Mouse (Mus musculus): ENCODE measurements around the gene Myo7a. TPM values are rescaled to one million over a fixed set of nuclear protein-coding genes. Genes with fewer than 3 reads are reported as not detected.

Myo7a gene
- total RNA-seq, 2 experiments from 2014 or later: 10.1 to 10.2 TPM

DNA sequence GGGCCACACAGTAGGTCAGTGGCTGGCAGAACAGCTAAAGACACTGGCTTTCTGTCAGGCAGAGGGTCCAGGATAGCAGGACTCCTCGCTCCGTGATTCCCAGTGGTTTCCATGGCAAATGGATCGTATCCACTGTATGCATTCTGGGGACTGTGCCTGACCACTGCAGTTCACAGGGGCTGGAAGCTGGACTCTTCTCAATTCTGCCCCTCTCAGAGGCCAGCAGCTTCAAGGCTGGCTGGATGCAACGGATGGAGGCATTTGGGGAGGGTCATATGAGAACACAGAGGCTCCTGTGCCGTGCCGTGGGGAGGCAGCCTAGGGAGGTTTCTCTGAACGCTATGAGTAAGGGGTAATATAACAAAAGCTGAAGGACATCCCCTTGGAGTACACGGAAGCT, 22.9 kb upstream of the Myo7a start:
- no peak for DNase-seq

DNA sequence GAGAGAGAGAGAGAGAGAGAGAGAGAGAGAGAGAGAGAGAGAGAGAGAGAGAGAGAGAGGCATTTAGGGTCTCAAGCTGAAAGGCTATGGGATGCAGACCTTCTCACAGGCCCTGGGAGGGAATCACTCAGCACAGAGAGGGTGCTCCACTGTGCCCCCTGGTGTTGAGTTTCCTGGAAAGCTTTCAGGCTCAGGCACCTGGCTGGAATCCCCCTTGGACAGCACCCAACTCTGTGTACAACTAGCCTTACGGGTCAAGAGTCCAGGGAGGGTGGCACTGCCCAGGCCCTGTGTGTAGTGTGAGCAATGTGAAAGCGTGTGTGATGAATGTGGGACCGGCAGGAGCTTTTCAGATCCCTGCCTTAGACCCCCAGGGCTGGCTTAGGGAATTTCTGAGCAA, 21.9 kb upstream of the Myo7a start:
- DNase-seq: no peak

DNA sequence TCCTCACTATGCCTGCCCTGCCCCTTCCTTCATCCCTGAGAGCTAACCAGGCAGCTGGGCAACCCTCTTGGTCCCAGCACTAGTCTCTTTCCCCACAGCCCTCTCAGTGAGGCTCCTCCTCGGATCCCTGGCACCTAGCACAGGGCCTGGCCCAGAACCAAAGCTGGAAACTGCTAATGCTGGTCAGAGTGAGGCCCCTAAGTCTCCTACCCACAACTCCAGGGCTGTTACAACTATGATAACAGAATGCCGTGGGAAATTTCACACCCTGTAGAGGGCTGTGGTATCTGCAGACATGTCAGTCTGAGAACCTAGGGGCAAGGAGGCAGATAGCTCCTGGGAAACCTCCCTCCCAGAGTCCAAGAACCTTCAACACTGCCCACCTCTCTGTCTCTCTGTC, 21.3 kb upstream of the Myo7a start:
- no peak for DNase-seq

DNA sequence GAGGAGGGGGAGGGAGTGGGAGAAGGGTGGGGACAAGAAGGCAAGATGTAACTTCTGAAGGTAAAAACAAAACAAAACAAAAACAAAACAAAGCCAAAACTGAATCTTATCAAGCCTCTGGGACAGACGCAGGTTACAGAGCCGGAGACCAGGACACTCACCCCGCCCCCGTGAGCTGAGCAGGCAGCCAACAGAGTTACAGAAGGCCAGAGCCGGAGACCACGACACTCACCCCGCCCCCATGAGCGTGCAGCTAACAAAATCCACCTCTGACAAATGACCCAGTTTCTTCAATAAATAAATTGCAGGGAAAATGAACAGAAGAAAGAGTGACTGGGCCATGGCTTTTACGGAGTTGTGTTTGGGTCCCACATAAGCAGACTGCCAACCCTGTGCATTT, 19.9 kb upstream of the Myo7a start:
- no peak for DNase-seq

DNA sequence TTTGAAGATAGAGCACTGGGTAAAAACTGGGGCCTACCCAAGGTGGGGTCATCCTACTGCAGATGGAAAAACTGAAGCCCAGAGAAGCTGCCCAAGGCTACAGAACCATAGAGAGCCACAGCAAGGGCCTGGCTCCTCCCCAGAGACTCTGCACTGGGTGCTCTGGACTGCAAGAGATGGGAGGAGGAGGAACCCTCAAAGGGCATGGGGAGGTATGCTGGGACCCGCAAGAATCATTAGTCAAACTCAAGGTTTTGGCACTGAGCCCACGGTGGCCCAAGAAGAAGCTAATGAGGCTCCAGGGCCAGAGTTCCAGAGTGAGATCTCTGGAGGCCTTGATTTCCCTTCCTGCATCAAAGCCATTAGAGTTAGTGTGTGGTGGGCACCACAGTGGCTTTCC, 18.7 kb upstream of the Myo7a start:
- no peak for DNase-seq

DNA sequence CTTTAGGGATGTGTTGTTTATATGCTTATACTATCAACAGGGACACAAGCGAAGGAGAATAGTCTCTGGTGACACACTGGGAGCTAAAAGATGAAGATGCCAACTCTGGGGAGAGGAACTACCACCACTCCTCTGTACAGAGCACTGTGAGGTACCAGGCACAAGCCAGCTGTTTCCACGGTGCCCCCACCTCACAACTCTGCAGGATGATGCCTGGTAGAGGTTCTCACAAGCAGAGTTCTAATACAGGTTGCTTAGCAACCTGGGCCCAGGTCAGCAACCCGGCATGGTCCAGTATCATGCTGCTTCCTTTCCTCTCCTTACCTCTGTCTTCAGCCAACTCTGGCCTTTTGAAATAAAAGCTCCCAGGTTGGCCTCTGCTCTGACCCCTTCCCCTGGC, 18.3 kb upstream of the Myo7a start:
- no peak for DNase-seq

DNA sequence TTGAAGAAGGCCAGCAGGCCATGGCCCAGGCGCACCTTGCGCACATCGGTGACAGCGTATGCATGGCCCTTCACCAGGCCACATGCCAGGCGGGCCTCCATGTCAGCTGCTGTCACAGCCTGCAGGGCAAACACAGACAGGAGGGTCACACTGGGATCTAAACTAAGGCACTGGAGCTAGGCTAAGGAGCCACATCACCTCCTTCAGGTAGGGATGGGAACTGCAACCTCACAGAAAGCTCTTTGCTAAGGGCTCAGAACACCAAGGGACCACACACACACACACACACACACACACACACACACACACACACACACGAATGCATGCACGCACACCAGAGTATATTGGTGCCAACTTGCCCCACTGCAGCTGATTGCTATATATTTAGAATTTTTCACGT, 12.4 kb upstream of the Myo7a start:
- no peak for DNase-seq

DNA sequence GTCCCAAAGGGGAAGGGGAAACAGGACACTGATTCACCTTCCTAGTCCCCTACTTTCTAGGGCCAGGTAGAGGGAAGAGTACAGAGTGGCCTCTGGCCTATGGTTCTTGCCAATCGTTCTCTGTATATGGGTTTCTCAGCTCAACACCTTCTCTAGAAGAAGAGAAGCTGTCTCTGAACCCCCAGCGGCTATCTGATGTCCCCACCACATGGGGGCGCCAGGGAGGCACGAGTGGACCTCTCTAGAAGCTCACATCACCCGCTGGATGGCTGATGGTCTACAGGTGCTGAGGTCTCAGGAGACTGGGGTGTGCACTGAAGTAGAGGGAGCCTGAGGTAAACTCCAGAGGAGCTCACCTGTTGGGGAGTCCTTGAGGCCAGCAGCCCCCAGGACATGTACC, 6.1 kb upstream of the Myo7a start:
- no peak for DNase-seq

DNA sequence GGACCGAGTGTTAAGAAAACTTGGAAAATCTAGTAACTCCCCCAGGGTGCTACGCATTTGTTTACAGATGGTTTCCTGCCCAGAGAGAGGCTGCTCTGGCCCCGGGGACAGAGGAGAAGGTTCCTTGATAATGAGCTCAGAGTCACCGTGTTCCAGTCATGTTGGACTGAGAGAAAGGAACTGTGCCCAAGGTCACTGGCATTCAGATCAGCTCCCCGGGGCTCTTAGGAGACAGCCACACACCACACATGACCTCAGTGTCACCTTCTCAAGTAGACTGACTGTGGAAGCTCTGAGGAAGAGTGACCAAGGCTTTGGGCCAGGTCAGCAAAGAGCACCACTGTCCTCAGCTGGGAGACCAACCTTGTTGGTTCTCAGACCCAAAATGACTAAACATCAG, 5.4 kb upstream of the Myo7a start:
- no peak for DNase-seq

DNA sequence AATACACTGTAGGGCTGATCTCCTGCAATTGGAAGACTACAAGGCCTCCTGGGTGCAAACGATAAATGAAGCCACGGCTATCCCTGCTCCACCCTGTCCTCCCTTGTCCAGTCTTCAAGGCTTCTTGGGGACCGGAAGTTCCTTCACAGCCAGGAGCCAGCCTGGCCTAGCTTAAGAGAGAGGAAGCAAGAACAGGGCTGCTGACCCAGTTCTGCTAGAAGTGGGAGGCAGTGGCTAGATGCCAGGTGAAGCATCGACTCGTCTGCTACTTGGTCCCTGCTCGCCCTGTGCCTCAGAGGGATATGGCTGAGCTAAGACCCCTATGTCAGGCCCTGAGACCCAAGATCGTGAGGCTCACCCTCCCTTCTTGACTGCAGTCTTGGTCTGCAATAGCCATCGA, 2.3 kb upstream of the Myo7a start:
- no peak for DNase-seq

DNA sequence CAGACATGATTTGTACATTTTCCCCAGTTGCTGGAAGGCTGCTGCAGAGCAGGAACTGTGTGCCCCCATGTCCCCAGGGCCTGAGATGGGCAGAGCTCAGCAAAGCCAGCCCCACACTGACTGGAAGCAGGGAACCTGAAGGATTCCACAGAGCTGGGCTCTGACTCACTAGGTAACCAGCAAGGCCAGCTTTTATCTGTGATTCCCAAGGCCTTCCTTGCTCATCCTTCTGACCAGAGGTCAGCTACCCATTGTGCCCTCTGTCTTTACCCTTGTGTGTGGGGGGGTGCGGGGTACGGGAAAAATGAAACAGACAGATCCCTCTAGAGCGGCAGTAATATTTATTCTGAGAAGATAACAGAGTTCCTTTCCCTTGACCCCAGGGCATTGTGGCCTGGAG, 1.9 kb upstream of the Myo7a start:
- DNase-seq: no peak

DNA sequence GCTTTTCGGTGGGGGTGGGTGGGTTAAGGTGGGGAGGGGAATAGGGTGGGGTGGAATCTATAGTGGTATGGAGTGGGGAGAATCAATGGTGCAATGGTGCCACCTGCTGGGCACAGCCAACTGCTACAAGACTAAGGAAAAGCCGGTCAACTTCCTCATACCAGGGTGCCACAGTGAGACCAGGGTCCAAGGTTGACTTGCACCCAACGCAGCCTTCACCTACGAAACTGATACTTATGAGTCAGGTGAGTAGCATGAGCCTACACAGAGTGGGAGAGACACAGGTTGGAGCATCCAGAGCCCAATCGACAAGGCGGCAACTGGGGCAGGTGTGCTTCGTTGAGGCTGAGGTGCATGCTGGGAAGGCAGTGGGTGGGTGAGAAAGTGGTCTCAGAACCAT, 1.0 kb upstream of the Myo7a start:
- peak; percentile 49 to 60 for DNase-seq

DNA sequence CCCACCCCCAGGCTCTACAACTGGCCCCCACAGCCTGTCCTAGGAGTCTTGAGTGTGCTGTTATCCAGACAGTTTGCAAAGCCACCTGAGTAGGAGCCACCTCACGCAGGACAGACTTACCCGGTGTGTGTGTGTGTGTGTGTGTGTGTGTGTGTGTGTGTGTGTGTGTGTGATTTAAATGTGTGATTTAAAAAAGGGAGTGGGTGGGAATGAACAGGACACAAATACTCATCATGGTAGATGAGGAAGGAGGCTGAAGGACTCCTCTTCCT, 573 bp upstream of the Myo7a start:
- no peak for DNase-seq

DNA sequence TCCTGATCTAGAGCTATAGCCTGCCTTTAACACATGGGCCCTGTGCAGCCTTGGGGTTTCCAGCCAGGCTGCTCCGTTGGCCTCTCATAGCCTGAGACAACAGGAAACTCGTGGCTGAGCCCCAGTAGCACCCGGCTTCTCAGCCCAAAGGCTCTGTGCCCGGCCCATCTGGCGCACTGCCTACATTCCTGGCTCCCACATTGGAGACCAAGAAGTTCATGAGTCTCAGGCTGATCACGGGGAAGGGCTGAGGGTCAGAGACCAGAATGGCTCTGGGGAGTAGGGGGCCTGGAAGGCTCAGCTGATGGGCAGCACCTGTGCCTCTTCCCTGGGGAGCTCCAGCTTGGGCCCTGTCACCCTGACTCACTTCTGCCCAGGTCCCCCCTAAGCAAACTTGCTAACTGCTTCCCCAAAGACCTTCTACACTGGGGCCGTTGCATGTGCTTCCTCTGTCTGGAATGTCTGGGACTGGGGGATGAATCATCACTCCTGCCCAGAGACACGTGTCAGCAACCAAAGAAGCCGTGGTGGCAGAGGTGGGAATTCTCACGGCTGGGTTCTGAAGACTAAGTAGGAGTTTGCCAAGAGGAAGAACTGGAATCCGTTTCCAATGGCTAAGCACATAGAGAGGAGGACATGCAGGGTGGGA, 2.2 kb downstream of the Myo7a start:
- no peak for DNase-seq

DNA sequence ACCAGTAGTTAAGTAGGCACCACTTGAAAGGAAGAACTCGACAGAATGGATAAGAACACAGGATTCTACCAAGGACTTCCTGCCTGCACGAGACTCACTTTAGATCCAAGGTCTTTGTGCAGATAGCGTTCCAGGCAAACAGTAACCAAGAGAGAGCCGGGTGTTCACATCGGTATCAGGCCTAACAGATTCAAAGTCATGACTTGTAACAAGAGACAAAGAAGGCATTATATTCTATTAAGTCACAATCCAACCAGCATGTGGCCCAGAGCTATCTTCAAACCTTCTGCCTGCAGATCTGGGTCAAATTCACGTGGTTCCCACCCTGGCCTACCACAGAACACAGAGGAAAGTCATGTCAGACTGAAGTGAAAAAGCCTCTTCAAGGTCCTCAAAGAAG, 4.7 kb downstream of the Myo7a start:
- DNase-seq: no peak

DNA sequence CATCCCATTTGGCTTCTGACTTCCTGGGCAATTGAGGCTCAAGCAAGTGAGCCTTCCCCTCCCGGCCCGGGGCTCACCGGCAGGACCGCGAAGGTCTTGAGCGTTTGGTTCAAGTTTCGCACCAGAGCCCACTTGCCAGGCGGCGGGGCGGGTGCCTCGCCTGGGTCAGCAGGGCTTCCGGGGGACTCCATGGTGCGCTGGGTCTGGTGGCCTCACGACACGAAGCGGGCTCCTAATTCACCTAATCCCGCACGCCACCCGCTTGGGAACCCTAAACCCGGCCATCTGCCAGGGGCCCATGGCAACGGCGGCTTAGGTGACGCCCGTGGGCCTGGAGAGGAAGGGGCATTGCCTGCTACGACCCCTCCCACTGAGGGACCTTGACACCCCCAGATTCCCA, 8.1 kb downstream of the Myo7a start:
- DNase-seq: no peak

DNA sequence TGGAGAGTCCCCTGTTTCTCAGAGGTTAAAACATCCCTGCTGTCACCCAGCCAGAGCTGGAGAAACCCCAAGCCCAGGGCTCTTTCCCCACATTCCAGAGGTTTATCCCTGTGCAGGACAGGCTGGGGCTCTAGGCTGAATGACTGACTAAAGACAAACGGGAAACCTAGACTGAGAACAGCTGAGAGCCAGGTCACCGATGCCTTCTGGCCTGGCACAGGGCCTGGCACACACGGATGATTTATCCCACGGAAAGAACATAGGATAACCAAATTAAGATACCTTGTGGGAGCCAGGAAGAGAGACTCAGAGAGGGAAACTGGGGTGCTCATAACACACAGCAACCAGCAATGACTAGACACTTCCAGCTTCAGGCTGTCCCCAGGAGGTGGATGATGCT, 9.6 kb downstream of the Myo7a start:
- no peak for DNase-seq

DNA sequence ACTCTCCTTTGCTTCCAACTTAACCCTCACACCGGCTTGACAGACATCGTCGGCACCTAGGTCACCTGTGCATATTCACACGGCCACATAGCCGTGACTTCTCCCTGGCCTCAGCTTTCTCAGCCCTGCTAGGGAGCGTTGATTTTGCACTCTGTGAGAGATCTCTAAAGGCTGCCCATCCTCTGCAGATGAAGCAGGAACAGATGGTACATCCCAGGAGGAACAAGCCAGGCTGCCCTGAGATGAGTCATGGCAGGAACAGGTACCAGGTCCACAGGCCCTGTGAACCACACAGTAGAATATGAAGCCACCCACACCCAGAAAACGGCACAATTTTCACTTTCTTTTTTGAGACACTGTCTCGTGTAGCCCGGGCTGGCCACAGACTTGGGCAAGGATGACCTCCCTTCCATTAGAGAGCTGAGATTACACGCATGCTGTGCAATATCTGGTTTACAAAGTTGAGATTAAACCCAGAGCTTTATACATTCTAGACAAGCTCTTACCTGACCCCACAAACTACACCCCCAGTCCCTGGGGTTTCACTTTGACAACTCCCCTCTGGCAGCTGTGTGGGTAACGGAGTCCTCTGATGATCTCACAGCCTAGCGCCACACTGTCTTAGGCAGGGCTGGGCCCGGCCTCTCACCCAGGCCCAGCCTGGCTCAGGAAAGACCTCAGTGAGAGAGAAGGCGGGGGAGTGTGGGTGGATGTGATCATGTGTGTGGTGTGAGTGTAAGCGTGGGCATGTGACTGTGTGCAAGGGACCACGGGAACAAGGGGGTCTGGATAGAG, 10.5 kb downstream of the Myo7a start:
- no peak for DNase-seq

DNA sequence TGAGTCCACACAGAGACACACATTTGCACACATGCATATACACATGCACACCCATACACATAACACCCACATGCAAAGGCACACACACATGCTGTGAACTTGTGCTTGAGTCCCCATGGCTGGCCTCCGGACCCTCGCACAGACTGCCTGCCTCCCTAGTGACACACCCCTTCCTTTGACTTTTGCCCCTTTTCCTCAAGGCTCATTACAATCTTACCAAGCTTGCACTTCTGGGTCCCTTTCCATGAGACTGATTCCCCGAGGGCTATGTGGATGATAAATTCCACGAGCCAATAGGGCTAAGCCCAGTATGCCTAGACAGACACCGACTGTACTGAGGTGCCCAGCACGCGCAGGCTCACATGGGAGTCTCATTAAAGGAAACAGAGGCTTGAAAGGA, 13.1 kb downstream of the Myo7a start:
- no peak for DNase-seq

DNA sequence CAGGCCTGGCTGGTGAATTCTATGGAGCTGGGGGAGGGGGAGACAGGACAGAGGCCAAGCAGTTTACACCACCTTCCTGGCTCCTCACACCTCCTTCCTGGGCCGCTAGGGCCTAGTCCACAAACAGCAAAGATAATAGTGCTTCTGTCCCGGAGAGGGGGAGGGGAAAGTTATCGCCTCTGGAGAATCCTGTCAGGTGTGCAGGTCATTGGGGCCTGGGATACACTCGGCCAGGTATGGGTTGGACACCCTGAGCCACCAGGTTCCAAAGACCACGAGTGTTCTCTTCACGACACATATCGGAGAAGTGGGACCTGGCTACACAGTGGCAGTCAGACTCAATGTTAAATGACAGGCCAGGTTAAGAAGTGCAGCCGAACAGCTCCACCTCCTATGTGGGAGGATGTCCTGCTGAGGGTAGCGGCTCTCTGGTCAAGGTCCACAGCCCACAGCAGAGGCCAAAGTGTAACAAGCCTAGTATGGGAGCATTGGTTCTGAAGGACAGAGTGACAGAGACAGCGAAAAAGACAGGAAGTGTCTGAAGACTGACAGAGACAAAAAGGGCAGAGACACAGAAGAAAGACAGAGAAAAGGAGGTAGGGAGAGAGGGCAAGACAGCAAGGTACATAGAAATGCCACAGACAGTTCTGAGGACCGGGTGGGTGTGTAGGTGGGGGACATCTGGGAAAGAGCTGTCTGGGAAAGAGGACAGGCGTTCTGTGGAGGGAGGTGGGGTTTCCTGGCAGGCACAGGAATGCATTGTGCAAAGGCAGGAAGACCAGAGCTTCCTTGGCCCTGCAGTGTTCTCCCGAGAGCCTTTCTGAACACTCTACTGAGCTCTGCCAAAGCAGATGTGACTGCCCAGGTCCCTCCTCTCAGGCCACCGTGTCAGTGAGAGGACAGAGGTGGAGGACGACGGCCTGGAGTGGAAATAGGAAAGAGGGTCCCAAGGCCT, 14.6 kb downstream of the Myo7a start:
- no peak for DNase-seq

DNA sequence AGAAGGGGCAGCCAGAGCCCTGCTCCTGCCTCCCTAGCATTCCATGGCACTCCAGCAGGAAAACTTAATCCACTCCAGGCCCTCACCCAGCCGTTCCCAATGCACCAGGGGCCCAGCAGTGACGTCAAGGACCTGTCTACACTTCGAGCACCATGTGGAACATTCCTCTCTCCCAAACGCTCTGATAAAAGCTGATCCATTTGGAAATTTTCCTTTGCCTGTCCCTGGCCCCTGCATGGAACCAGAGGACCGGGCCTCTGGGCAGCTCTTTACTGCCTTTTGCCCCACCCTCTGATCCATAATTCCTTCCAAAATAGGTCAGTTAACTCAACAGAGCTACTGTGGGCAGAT, 15.4 kb downstream of the Myo7a start:
- DNase-seq: no peak

DNA sequence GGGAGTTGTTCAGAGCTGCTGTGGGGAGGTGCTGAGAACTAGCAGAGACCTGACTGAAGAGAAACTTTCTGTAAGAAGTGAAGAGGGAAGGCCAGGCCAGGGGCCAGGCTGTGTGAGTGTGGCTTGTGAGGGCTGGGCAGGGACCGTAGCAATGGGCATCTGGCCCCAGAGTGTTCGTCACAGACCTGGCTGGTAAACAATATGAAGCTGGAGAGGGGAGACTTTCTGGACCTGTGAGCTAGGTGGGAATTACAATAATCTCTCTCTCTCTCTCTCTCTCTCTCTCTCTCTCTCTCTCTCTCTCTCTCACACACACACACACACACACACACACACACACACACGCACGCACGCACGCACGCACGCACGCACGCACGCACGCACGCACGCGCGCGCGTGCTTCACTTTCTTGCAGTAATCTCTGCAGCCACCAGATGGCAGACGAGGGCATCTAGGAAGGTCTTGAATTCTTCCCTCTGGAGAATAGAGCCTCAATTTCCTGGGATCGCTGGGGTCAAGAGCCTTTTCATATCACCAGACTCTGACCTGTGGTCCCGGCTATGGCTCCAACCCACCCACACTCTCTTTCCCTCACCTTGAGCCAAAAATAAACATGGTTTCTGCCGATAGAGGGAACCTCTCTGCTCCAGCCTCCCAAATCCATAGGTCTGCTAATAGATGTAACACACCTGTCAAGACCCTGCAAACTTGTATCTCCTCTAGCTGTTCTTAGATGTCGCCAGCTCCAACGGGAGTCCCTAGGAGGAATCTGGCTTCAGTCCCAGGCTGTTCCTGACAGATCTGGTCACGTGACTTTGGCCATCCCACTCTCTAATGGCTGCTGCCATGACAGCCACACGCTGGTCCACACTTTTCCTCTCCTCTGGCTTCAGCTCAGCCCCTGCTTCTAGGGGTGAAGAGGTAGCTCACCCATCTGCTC, 16.1 kb downstream of the Myo7a start:
- peak; percentile 68 to 77 for DNase-seq

DNA sequence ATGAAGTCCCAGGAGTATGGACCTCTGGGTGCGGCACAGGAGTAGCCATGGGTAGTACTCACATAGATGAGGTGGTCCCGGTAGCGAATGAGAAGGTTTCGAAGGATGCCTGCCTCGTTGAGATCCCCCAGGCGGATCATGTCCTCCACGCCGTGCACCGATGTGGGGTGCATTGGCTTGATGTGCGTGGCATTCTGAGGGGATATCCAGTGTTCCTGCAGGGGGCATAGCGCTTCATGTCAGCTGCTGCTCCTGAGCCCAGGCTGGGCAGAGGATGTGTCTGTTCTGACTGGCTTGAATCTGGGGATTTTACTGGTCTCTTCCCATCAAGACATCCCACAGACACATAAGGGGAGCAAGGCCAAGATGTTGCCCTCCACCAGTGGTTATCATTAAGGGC, 16.8 kb downstream of the Myo7a start:
- no peak for DNase-seq

Measured in layer of hippocampus, postnatal 36 days (tissue).